Mouse (Mus musculus): ENCODE results near the gene Fbrs. TPM values are rescaled to one million over a fixed set of nuclear protein-coding genes. Genes with fewer than 3 reads are reported as not detected.
"Not testable (repeated sequence)": the region's sequence is repeated elsewhere in the genome, so short reads cannot be mapped to it uniquely, and the experiment has no call there.

Fbrs gene
- polyA plus RNA-seq, 1 experiment from 2014 or later = 4.9 TPM

- H3K4me1 ChIP-seq (ENCODE audit: control insufficient read depth, low read depth, low read length) = peaks cover 26% of the 10 kb centered on the region
- no peaks in the 10 kb centered on the region for H3K9me3 ChIP-seq (replicated peaks; ENCODE audit: control insufficient read depth, low read length)
- H3K36me3 ChIP-seq (ENCODE audit: control insufficient read depth, insufficient read depth) = peaks cover 34% of the 10 kb centered on the region
- peak overlapping the region; percentile 93 for H3K4me3 ChIP-seq (ENCODE audit: low read depth, low read length)
- H3K4me2 ChIP-seq (ENCODE audit: low read depth, low read length) = peak overlapping the region; percentile 85
- no peaks in the 10 kb centered on the region for H3K27me3 ChIP-seq (ENCODE audit: control insufficient read depth, insufficient read depth, low read depth, low read length)
- H3K9ac ChIP-seq (ENCODE audit: low read depth, low read length) = peak overlapping the region; percentile 96
- peak overlapping the region; percentile 97 for H3K27ac ChIP-seq (ENCODE audit: low read length)
- ATAC-seq (ENCODE audit: low read depth) = no peak
- 14% methylated on average over 2 of the region's 2 CpGs for WGBS (ENCODE audit: insufficient replicate concordance)
Observed at GRCm38 (mm10) chr7:127480321-127480720, 1.3 kb downstream of the Fbrs start.

GRCm38 (mm10) chr7:127485416-127485815, 6.4 kb downstream of the Fbrs start:
- Histone ChIP-seq H3K9ac (ENCODE audit: low read depth, low read length) (no peak overlapping the region), H3K9me3 (replicated peaks; ENCODE audit: control insufficient read depth, low read length) (no peaks in the 10 kb centered on the region), H3K27ac (ENCODE audit: low read length) (no peak overlapping the region), H3K36me3 (ENCODE audit: control insufficient read depth, insufficient read depth) (peaks cover 55% of the 10 kb centered on the region), H3K4me2 (ENCODE audit: low read depth, low read length) (no peak overlapping the region), H3K27me3 (ENCODE audit: control insufficient read depth, insufficient read depth, low read depth, low read length) (no peaks in the 10 kb centered on the region), H3K4me1 (ENCODE audit: control insufficient read depth, low read depth, low read length) (peaks cover 13% of the 10 kb centered on the region), H3K4me3 (ENCODE audit: low read depth, low read length) (no peak overlapping the region)
- 87% methylated on average over 2 of the region's 5 CpGs for WGBS (ENCODE audit: insufficient replicate concordance)
- no peak for ATAC-seq (ENCODE audit: low read depth)

DNA sequence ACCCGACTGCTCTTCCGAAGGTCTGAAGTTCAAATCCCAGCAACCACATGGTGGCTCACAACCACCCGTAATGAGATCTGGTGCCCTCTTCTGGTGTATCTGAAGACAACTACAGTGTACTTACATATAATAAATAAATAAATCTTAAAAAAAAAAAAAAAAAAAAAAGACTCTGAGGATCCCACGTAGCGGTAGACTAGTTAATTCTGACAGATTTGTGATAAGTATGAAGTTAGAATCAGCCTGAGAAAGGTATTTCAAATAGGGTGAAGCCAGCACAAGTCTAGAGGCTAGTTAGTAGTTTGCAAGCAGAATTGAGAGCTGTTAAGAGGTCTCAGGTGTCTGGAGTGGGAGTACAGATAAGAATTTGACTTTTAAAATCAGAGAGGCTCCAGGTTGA, 9.4 kb downstream of the Fbrs start:
- not testable (repeated sequence) for ATAC-seq (ENCODE audit: low read depth); H3K4me1 ChIP-seq (ENCODE audit: control insufficient read depth, low read depth, low read length); H3K27ac ChIP-seq (ENCODE audit: low read length); H3K4me2 ChIP-seq (ENCODE audit: low read depth, low read length); H3K9me3 ChIP-seq (replicated peaks; ENCODE audit: control insufficient read depth, low read length); H3K4me3 ChIP-seq (ENCODE audit: low read depth, low read length); H3K9ac ChIP-seq (ENCODE audit: low read depth, low read length); H3K27me3 ChIP-seq (ENCODE audit: control insufficient read depth, insufficient read depth, low read depth, low read length)
- whole genome bisulfite sequencing (ENCODE audit: insufficient replicate concordance) = 84% methylated on average over 4 of the region's 5 CpGs
- peaks cover 54% of the 10 kb centered on the region for H3K36me3 ChIP-seq (ENCODE audit: control insufficient read depth, insufficient read depth)

- 0 out of 2 replicates have a peak, but pooled peaks have one; percentile 19 for ATAC-seq (ENCODE audit: low read depth)
- H3K27me3 ChIP-seq (ENCODE audit: control insufficient read depth, insufficient read depth, low read depth, low read length) = no peaks in the 10 kb centered on the region
- H3K9ac ChIP-seq (ENCODE audit: low read depth, low read length) = no peak overlapping the region
- WGBS (ENCODE audit: insufficient replicate concordance) = 80% methylated on average over 7 of the region's 7 CpGs
- H3K27ac ChIP-seq (ENCODE audit: low read length) = no peak overlapping the region
- no peaks in the 10 kb centered on the region for H3K9me3 ChIP-seq (replicated peaks; ENCODE audit: control insufficient read depth, low read length)
- peaks cover 48% of the 10 kb centered on the region for H3K36me3 ChIP-seq (ENCODE audit: control insufficient read depth, insufficient read depth)
- no peak overlapping the region for H3K4me2 ChIP-seq (ENCODE audit: low read depth, low read length)
- H3K4me1 ChIP-seq (ENCODE audit: control insufficient read depth, low read depth, low read length) = no peaks in the 10 kb centered on the region; the same call in 1 of the 2 replicates
- no peak overlapping the region for H3K4me3 ChIP-seq (ENCODE audit: low read depth, low read length)
Observed at GRCm38 (mm10) chr7:127489982-127490381, 11.0 kb downstream of the Fbrs start.

DNA sequence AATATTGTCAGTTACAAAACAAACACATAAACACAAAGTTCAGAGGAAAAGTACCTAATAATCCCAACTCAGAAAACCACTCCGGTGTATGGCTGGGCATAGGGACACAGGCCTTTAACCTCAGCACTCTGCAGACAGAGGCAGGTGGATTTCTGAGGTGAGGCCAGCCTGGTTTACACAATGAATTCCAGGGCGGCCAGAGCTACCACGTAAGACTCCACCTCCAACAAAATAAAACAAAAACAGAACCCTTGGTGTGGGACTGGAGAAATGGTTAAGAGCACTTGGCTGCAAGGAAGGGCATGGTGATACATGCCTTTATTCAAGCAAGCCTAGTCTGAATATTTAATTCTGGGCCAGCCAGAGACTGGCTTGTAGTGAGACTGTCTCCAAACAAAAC, 12.8 kb downstream of the Fbrs start:
- Histone ChIP-seq H3K4me2 (ENCODE audit: low read depth, low read length) (no peak overlapping the region), H3K4me3 (ENCODE audit: low read depth, low read length) (no peak overlapping the region), H3K4me1 (ENCODE audit: control insufficient read depth, low read depth, low read length) (no peaks in the 10 kb centered on the region; the same call in 1 of the 2 replicates), H3K27ac (ENCODE audit: low read length) (no peak overlapping the region), H3K36me3 (ENCODE audit: control insufficient read depth, insufficient read depth) (peaks cover 39% of the 10 kb centered on the region), H3K27me3 (ENCODE audit: control insufficient read depth, insufficient read depth, low read depth, low read length) (no peaks in the 10 kb centered on the region), H3K9me3 (replicated peaks; ENCODE audit: control insufficient read depth, low read length) (no peaks in the 10 kb centered on the region), H3K9ac (ENCODE audit: low read depth, low read length) (no peak overlapping the region)
- 90% methylated on average over 3 of the region's 3 CpGs for WGBS (ENCODE audit: insufficient replicate concordance)
- no peak for ATAC-seq (ENCODE audit: low read depth)

- peaks cover 19% of the 10 kb centered on the region for H3K36me3 ChIP-seq (ENCODE audit: control insufficient read depth, insufficient read depth)
- H3K27me3 ChIP-seq (ENCODE audit: control insufficient read depth, insufficient read depth, low read depth, low read length) = no peaks in the 10 kb centered on the region
- H3K4me1 ChIP-seq (ENCODE audit: control insufficient read depth, low read depth, low read length) = peaks cover 4% of the 10 kb centered on the region
- no peak for ATAC-seq (ENCODE audit: low read depth)
- H3K4me2 ChIP-seq (ENCODE audit: low read depth, low read length) = no peak overlapping the region
- no peak overlapping the region for H3K4me3 ChIP-seq (ENCODE audit: low read depth, low read length)
- no peak overlapping the region for H3K27ac ChIP-seq (ENCODE audit: low read length)
- H3K9me3 ChIP-seq (replicated peaks; ENCODE audit: control insufficient read depth, low read length) = no peaks in the 10 kb centered on the region
- H3K9ac ChIP-seq (ENCODE audit: low read depth, low read length) = no peak overlapping the region
Observed at GRCm38 (mm10) chr7:127494648-127495047, 15.6 kb downstream of the Fbrs start.

- no peak overlapping the region for H3K9ac ChIP-seq (ENCODE audit: low read depth, low read length)
- 68% methylated on average over 2 of the region's 2 CpGs for WGBS (ENCODE audit: insufficient replicate concordance)
- no peaks in the 10 kb centered on the region for H3K27me3 ChIP-seq (ENCODE audit: control insufficient read depth, insufficient read depth, low read depth, low read length)
- no peaks in the 10 kb centered on the region for H3K9me3 ChIP-seq (replicated peaks; ENCODE audit: control insufficient read depth, low read length)
- peak; percentile 66 for ATAC-seq (ENCODE audit: low read depth)
- H3K27ac ChIP-seq (ENCODE audit: low read length) = 0 out of 2 replicates have a peak overlapping the region, but pooled peaks have one; percentile 21
- no peak overlapping the region for H3K4me3 ChIP-seq (ENCODE audit: low read depth, low read length)
- H3K36me3 ChIP-seq (ENCODE audit: control insufficient read depth, insufficient read depth) = no peaks in the 10 kb centered on the region
- peaks cover 4% of the 10 kb centered on the region for H3K4me1 ChIP-seq (ENCODE audit: control insufficient read depth, low read depth, low read length)
- no peak overlapping the region for H3K4me2 ChIP-seq (ENCODE audit: low read depth, low read length)
Observed at GRCm38 (mm10) chr7:127497382-127497781, 18.4 kb downstream of the Fbrs start.

GRCm38 (mm10) chr7:127498407-127498806, 19.4 kb downstream of the Fbrs start:
- Histone ChIP-seq H3K4me3 (ENCODE audit: low read depth, low read length) (no peak overlapping the region), H3K27me3 (ENCODE audit: control insufficient read depth, insufficient read depth, low read depth, low read length) (no peaks in the 10 kb centered on the region), H3K36me3 (ENCODE audit: control insufficient read depth, insufficient read depth) (no peaks in the 10 kb centered on the region), H3K27ac (ENCODE audit: low read length) (no peak overlapping the region), H3K9me3 (replicated peaks; ENCODE audit: control insufficient read depth, low read length) (no peaks in the 10 kb centered on the region), H3K9ac (ENCODE audit: low read depth, low read length) (no peak overlapping the region), H3K4me2 (ENCODE audit: low read depth, low read length) (no peak overlapping the region), H3K4me1 (ENCODE audit: control insufficient read depth, low read depth, low read length) (peaks cover 4% of the 10 kb centered on the region)
- ATAC-seq (ENCODE audit: low read depth) = peak; percentile 48; the same call in 1 of the 2 replicates
- WGBS (ENCODE audit: insufficient replicate concordance) = 45% methylated on average over 3 of the region's 3 CpGs

DNA sequence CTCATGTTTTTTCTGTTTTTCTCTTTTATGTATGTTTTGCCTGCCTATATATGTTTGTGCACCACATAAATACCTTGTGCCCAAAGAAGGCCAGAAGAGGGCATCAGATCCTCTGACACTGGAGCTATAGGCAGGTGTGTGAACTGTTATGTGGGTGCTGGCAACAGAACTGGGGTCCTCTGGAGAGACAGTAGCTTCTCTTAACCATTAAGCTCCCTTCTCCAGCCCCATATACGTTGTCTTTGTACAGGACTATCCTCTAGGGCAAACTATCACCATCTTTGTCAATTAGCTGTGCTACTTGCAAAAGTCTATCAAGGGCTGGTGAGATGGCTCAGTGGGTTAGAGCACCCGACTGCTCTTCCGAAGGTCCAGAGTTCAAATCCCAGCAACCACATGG, 29.3 kb downstream of the Fbrs start:
- no peak for ATAC-seq (ENCODE audit: low read depth)
- Histone ChIP-seq H3K27me3 (ENCODE audit: control insufficient read depth, insufficient read depth, low read depth, low read length) (no peaks in the 10 kb centered on the region), H3K4me3 (ENCODE audit: low read depth, low read length) (no peak overlapping the region), H3K4me1 (ENCODE audit: control insufficient read depth, low read depth, low read length) (peaks cover 11% of the 10 kb centered on the region), H3K27ac (ENCODE audit: low read length) (no peak overlapping the region), H3K9ac (ENCODE audit: low read depth, low read length) (no peak overlapping the region), H3K36me3 (ENCODE audit: control insufficient read depth, insufficient read depth) (no peaks in the 10 kb centered on the region), H3K9me3 (replicated peaks; ENCODE audit: control insufficient read depth, low read length) (no peaks in the 10 kb centered on the region), H3K4me2 (ENCODE audit: low read depth, low read length) (no peak overlapping the region)
- 86% methylated on average over 3 of the region's 3 CpGs for WGBS (ENCODE audit: insufficient replicate concordance)

Measured in liver, embryonic 16.5 days (tissue).